Mouse (Mus musculus) liver, embryonic 13.5 days (tissue): ENCODE data around the gene Tyw3. TPM values are rescaled to one million over a fixed set of nuclear protein-coding genes. Genes with fewer than 3 reads are reported as not detected.
"Not testable (repeated sequence)": the region's sequence is repeated elsewhere in the genome, so short reads cannot be mapped to it uniquely, and the experiment has no call there.

Experiments
- ATAC-seq: fragments of 200-750 bp; cut with Nextera tagmentation; 2 replicates; pipeline ENCODE4 v1.8.0; 2017; ENCODE audit warnings: low read depth, mild to moderate bottlenecking, moderate number of reproducible peaks, moderate library complexity
- DNase-seq: peaks from one replicate; pipeline ENCODE4 v3.0.0; 2022
- H3K27ac ChIP-seq: fragments of 300-500 bp; sonication (generic); 2 replicates; pipeline ENCODE4 v1.5.1; 2015; ENCODE audit warnings: moderate library complexity, mild to moderate bottlenecking, inconsistent platforms
- H3K27me3 ChIP-seq: fragments of 300-500 bp; sonication (generic); 2 replicates; pipeline ENCODE4 v1.6.1; 2015; ENCODE audit warnings: mild to moderate bottlenecking, inconsistent platforms
- H3K36me3 ChIP-seq: fragments of 300-500 bp; sonication (generic); 2 replicates; pipeline ENCODE4 v1.6.1; 2015; ENCODE audit warnings: mild to moderate bottlenecking, inconsistent platforms
- H3K4me1 ChIP-seq: fragments of 300-500 bp; sonication (generic); replicated peaks from 2 replicates; pipeline ENCODE4 v1.6.1; 2015; ENCODE audit warnings: inconsistent platforms
- H3K4me2 ChIP-seq: fragments of 300-500 bp; sonication (generic); 2 replicates; pipeline ENCODE4 v1.6.1; 2015; ENCODE audit warnings: inconsistent platforms, mild to moderate bottlenecking, moderate library complexity
- H3K4me3 ChIP-seq: fragments of 300-500 bp; sonication (generic); replicated peaks from 2 replicates; pipeline ENCODE4 v1.5.1; 2015; ENCODE audit warnings: mild to moderate bottlenecking, inconsistent platforms
- H3K9ac ChIP-seq: fragments of 300-500 bp; sonication (generic); 2 replicates; pipeline ENCODE4 v1.6.1; 2015; ENCODE audit warnings: mild to moderate bottlenecking, inconsistent platforms
- H3K9me3 ChIP-seq: fragments of 300-500 bp; sonication (generic); replicated peaks from 2 replicates; pipeline ENCODE4 v1.6.1; 2016; ENCODE audit warnings: inconsistent platforms
- WGBS: fragments of 180-500 bp; shearing (Covaris S2); methylation state at CpG from one replicate; pipeline ENCODE4 v1.1.7; 2015; ENCODE audit not compliant: insufficient replicate concordance; 5-methylcytosine and 5-hydroxymethylcytosine counted together
- polyA plus RNA-seq: library from polyadenylated mRNA; unstranded; fragments of >200 nt; fragmentation: Nextera tagmentation; extraction: Ambion mirVana; gene quantifications from 2 replicates; pipeline ENCODE4 v1.2.1, GENCODE M21; 2015

Gene Tyw3
- polyA plus RNA-seq = 3.8 and 4.2 TPM in 2 replicates

DNA sequence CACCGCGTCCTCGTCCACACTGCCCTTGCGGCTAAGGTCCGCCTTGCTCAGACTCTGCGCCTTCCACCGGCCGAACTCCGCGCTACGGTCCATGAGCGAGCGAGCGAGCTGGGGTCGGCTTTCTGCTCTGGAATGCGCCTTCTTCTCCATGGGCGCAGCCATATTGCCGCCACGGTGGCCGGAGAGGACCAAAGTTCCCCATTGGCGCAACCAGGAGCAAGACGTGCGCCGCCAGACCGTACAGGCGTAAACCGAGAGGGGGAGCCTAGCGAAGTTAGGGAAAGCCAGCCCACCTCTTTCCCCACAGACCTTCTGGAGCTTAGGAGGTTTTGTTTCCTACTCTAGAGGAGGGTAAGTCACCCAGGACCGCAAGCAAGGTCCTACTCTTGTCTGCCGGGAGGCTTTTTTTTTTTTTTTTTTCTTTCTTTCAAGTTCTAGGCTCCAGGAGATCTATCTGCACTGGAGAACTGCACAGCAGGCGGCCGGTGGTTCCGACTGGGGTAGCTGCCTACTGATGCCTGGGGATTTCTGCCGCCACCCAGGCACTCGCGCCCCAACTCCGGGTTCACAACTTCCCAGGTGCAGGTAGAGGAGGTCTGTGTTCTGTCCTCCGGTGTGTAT is at the start of gene Tyw3:
Gene Tyw3, minus strand, starts transcription at position 171 of the 621 bp plus-strand sequence.
- DNase-seq (peak; percentile 86), ATAC-seq (peak; percentile 94)
- H3K4me1 ChIP-seq = peaks cover 9% of the 10 kb centered on the region
- H3K9me3 ChIP-seq = no peaks in the 10 kb centered on the region
- H3K9ac ChIP-seq = peak within 1 kb of the TSS; percentile 79
- peak within 1 kb of the TSS; percentile 78 for H3K4me2 ChIP-seq
- H3K36me3 ChIP-seq = peaks cover 18% of the 10 kb centered on the region
- H3K27me3 ChIP-seq = no peaks in the 10 kb centered on the region
- H3K4me3 ChIP-seq = peak within 1 kb of the TSS; percentile 84
- H3K27ac ChIP-seq = peak within 1 kb of the TSS; percentile 80
- under 1% methylated on average over 38 of the region's 38 CpGs for WGBS

DNA sequence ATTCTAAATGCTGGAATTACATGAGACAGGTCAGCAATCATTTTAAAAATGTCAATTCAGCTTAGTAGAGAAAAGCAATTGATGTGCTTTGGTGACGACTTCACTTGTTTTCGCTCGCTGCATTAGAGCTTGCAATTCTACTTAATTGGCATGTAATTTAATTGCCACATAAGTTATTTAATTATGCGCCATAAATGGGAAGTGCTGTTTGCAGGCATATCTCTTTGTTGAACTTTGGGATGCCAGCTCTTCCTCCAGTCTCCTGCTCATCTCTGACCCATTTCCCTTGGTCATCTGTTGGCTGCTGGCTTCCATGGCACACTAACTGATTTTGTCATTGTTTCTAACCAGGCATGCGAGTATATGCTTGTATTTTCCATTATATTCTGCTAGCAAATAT is 36.2 kb upstream of the Tyw3 start:
- Histone ChIP-seq H3K4me3 (no peak overlapping the region), H3K27ac (no peak overlapping the region), H3K9me3 (no peaks in the 10 kb centered on the region), H3K27me3 (no peaks in the 10 kb centered on the region), H3K4me2 (no peak overlapping the region), H3K9ac (no peak overlapping the region), H3K36me3 (no peaks in the 10 kb centered on the region), H3K4me1 (peaks cover 4% of the 10 kb centered on the region)
- DNase-seq (no peak), ATAC-seq (no peak)
- WGBS = 70% methylated on average over 5 of the region's 5 CpGs

DNA sequence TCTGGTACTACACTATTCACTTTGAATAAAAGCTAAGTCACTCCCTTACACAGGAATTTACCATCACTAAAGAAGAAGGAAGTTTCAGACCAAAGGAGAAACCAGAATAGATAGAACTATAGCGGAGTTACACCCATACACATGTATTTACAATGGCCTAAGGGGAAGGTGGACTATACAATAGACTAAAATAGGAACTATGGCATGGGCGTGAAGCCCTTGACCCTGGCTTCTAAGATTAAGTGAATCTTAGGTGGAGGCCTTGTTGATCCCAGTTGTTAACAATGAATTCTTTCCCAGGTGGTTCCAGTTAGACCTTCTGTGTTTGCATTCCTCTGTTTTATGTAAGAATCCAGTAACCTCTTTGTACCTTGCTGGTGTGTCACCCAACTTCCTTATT is 34.4 kb upstream of the Tyw3 start:
- not testable (repeated sequence) for H3K27ac ChIP-seq, H3K4me2 ChIP-seq, H3K4me3 ChIP-seq, H3K36me3 ChIP-seq, H3K9me3 ChIP-seq, H3K4me1 ChIP-seq, H3K9ac ChIP-seq, DNase-seq, ATAC-seq, H3K27me3 ChIP-seq
- 61% methylated on average over 2 of the region's 2 CpGs for WGBS

DNA sequence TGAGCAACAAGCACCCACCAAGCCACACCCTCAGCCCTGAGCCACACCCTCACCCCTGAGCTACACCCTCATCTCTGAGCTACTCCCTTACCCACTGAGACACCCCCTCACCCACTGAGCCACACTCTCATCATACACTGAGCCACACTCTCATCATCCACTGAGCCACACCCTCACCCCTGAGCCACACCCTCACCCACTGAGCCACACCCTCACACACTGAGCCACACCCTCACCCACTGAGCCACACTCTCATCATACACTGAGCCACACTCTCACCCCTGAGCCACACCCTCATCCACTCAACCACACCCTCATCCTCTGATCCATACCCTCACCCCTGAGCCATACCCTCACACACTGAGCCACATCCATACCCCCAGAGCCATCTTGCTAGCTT is 31.4 kb upstream of the Tyw3 start:
- H3K4me1 ChIP-seq = peaks cover 6% of the 10 kb centered on the region
- no peak overlapping the region for H3K4me2 ChIP-seq
- H3K9ac ChIP-seq = no peak overlapping the region
- no peaks in the 10 kb centered on the region for H3K27me3 ChIP-seq
- ATAC-seq (peak; percentile 95), DNase-seq (peak; percentile 6)
- H3K4me3 ChIP-seq = no peak overlapping the region
- no peak overlapping the region for H3K27ac ChIP-seq
- no peaks in the 10 kb centered on the region for H3K9me3 ChIP-seq
- H3K36me3 ChIP-seq = no peaks in the 10 kb centered on the region

DNA sequence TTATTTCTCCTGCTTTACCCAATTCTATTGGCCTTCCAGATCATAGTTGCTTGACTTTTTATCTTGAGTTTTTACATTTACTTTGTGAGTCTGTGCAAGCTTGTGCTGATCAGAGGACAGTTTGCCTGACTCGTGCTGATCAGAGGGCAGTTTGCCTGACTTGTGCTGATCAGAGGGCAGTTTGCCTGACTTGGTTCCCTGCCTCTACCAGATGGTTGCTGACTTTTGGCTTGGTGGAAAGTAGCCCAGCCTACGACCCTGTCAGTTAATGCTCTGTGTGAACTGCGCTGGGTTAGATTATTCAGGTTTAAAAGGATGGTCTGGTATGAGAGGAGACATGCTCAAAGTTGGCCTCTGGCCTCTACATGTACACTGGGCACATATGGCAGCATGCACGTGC is 19.2 kb upstream of the Tyw3 start:
- WGBS = 68% methylated on average over 4 of the region's 4 CpGs
- H3K27me3 ChIP-seq = no peaks in the 10 kb centered on the region
- no peak overlapping the region for H3K4me3 ChIP-seq
- DNase-seq = no peak
- H3K9ac ChIP-seq = no peak overlapping the region
- no peak overlapping the region for H3K27ac ChIP-seq
- H3K36me3 ChIP-seq = peaks cover 25% of the 10 kb centered on the region
- no peaks in the 10 kb centered on the region for H3K4me1 ChIP-seq
- ATAC-seq = no peak
- no peaks in the 10 kb centered on the region for H3K9me3 ChIP-seq
- H3K4me2 ChIP-seq = no peak overlapping the region

DNA sequence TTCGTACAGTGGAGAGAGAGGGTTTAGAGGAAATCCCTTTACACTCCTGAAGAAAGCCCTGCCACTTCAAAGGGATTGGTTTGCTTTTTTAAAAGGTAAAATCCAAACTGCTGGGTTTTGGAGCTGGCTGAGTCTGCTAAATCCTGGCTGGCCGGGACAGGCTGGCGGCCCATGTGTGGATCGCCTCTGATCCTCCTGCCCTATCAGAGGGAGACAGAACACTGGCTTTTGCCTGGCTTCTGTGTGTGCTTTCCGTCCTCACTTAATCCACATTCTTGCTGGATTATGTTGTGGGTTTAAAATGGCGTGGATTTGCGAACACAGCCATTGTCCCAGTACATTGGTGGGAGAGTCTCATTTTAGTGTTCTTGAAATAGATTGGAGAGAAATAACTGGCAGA is 18.4 kb upstream of the Tyw3 start:
- Histone ChIP-seq H3K9me3 (no peaks in the 10 kb centered on the region), H3K27me3 (no peaks in the 10 kb centered on the region), H3K4me1 (no peaks in the 10 kb centered on the region), H3K36me3 (peaks cover 26% of the 10 kb centered on the region), H3K27ac (no peak overlapping the region), H3K4me2 (no peak overlapping the region), H3K4me3 (no peak overlapping the region), H3K9ac (no peak overlapping the region)
- WGBS = 82% methylated on average over 7 of the region's 7 CpGs
- DNase-seq (no peak), ATAC-seq (no peak)

DNA sequence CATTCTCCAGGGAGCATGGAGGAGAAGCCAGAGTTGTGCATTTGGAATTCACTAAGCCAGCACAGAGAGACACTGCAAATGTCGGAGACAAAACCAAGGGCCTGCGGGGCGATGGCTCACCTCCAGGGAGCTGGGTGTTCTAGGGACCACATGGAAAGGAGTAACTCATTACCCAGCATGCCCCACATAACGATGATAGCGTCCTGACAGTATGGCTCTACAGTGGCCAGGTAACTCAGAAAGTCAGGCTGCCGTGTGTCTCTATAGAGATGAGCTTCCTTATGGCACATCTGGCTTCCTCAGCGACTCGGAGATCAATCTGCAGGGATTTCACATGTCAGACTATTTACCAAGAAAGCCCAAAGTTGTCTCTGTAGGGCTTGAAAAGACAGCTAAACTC is 17.9 kb upstream of the Tyw3 start:
- Histone ChIP-seq H3K36me3 (peaks cover 26% of the 10 kb centered on the region), H3K4me2 (no peak overlapping the region), H3K4me3 (no peak overlapping the region), H3K9me3 (no peaks in the 10 kb centered on the region), H3K4me1 (no peaks in the 10 kb centered on the region), H3K9ac (no peak overlapping the region), H3K27me3 (no peaks in the 10 kb centered on the region), H3K27ac (no peak overlapping the region)
- no peak for DNase-seq
- ATAC-seq = no peak
- 85% methylated on average over 8 of the region's 8 CpGs for WGBS

DNA sequence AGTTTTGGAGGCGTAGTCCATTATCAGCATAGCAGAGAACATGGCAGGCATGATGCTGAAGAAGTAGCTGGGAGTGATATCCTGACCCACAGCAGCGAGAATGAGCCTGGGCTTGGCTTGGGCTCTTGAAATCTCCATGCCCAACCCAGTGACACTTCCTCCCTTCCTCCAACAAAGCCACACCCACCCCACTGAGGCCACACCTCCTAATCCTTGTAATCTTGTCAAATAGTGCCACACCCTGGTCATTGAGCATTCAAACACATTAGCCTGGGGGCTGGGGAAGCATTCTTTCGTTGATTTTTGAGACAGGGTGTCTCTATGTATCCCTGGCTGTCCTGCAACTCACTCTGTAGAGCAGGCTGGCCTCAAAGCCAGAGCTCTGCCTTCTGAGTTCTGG is 15.0 kb upstream of the Tyw3 start:
- Histone ChIP-seq H3K9ac (no peak overlapping the region), H3K27me3 (no peaks in the 10 kb centered on the region), H3K4me2 (no peak overlapping the region), H3K4me3 (no peak overlapping the region), H3K36me3 (peaks cover 30% of the 10 kb centered on the region), H3K27ac (no peak overlapping the region), H3K4me1 (no peaks in the 10 kb centered on the region), H3K9me3 (no peaks in the 10 kb centered on the region)
- 67% methylated on average over 3 of the region's 3 CpGs for WGBS
- no peak for DNase-seq
- no peak for ATAC-seq

DNA sequence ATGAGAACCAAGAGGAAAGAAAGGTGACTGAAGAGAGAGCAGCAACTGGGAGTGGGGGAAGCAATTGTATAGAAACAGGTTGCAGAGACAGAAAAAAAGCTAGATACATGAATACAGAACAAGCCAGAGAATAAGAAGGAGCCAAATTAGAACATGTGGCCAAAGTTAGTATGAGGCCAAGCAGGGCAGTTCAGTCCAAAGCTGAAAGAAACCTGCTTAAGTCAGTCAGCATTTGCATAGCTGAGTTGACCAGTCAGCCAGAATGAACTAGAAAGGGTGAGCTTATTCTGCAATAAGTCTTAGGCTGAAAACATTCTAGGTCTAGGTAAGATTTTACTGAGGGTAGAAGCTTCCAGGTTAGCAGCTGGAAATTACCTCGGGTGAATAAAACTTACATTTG is 11.0 kb upstream of the Tyw3 start:
- no peak overlapping the region for H3K27ac ChIP-seq
- no peak overlapping the region for H3K9ac ChIP-seq
- WGBS = 49% methylated on average over 1 of the region's 1 CpGs
- no peaks in the 10 kb centered on the region for H3K4me1 ChIP-seq
- H3K4me3 ChIP-seq = no peak overlapping the region
- H3K36me3 ChIP-seq = peaks cover 24% of the 10 kb centered on the region
- H3K9me3 ChIP-seq = no peaks in the 10 kb centered on the region
- H3K4me2 ChIP-seq = no peak overlapping the region
- DNase-seq (no peak), ATAC-seq (no peak)
- no peaks in the 10 kb centered on the region for H3K27me3 ChIP-seq

DNA sequence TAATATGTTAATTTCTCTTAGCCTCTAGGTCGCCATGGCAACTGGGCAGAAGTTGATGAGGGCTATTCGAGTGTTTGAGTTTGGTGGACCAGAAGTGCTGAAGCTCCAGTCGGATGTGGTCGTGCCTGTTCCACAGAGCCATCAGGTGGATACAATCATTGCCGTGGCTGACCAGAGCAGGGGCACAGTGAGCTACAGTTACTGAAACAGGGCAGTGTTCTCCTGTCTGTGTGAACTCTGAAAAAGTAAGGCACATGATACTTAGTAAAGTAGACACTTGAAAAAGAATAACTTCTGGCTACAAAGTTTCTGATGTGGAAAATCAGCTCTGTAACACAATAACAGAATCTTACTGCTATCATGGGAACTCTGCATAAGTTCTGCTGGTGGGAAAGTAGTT is 8.0 kb upstream of the Tyw3 start:
- Histone ChIP-seq H3K4me1 (no peaks in the 10 kb centered on the region), H3K27me3 (no peaks in the 10 kb centered on the region), H3K4me3 (no peak overlapping the region), H3K36me3 (peaks cover 10% of the 10 kb centered on the region; the same call in 1 of the 2 replicates), H3K9me3 (no peaks in the 10 kb centered on the region), H3K4me2 (no peak overlapping the region), H3K27ac (no peak overlapping the region), H3K9ac (no peak overlapping the region)
- ATAC-seq = no peak
- 58% methylated on average over 5 of the region's 5 CpGs for WGBS
- no peak for DNase-seq

DNA sequence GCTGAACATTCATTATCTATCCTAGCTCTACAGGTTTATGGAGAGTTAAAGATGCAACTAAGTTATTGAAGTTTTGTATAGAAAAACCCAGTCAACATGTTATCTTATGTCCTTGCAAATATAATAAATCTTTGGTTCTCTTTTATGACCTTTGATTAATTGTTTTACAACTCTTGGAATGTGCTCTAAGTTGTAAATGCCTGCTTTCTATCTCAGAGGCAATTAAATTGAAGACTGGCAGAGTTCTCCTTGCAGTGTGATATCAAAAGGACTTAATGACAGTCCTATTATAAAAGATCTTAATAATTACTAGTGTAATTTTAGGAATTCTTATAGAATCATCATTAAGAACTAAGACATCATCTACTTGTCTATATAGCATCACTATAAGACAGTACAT is 5.2 kb upstream of the Tyw3 start:
- H3K27me3 ChIP-seq = no peaks in the 10 kb centered on the region
- peaks cover 6% of the 10 kb centered on the region; the same call in 1 of the 2 replicates for H3K36me3 ChIP-seq
- peaks cover 6% of the 10 kb centered on the region for H3K4me1 ChIP-seq
- no peaks in the 10 kb centered on the region for H3K9me3 ChIP-seq
- H3K9ac ChIP-seq = no peak overlapping the region
- ATAC-seq (no peak), DNase-seq (no peak)
- H3K27ac ChIP-seq = no peak overlapping the region
- no peak overlapping the region for H3K4me2 ChIP-seq
- H3K4me3 ChIP-seq = no peak overlapping the region

DNA sequence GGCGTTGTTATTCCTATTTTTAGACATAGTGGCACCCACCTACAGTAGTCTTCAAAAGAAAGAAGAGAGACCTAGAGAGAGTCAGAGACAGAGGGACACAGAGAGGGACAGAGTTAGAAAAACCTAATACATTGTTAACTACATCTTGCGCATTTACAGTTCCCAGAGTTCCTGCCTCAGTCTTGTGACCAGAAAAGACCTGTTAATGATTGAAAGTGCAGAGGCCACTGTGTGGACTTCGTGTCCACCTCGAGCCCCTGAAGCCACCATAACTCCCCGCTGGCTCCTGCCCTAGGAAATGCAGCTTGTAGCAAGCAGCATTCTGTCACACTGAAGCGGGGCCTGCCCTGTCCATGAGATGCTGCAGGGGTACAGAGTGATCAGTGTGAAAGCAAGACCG is 657 bp upstream of the Tyw3 start:
- Histone ChIP-seq H3K27me3 (no peaks in the 10 kb centered on the region), H3K36me3 (peaks cover 13% of the 10 kb centered on the region), H3K9me3 (no peaks in the 10 kb centered on the region), H3K4me2 (peak overlapping the region; percentile 78), H3K27ac (peak overlapping the region; percentile 80), H3K4me3 (peak overlapping the region; percentile 84), H3K9ac (peak overlapping the region; percentile 79), H3K4me1 (peaks cover 9% of the 10 kb centered on the region)
- ATAC-seq (peak; percentile 8), DNase-seq (no peak)
- 40% methylated on average over 7 of the region's 7 CpGs for WGBS
